Mouse (Mus musculus) intestine, postnatal 0 days (tissue): Measurements from ENCODE around the gene Krt90. TPM values are rescaled to one million over a fixed set of nuclear protein-coding genes. Genes with fewer than 3 reads are reported as not detected.

Experiments
- ATAC-seq: fragments of 200-750 bp; cut with Nextera tagmentation; 2 replicates; pipeline ENCODE4 v1.8.0; 2017; ENCODE audit warnings: mild to moderate bottlenecking, moderate TSS enrichment, moderate library complexity
- H3K27ac ChIP-seq: fragments of 300-500 bp; sonication (generic); 2 replicates; pipeline ENCODE4 v1.5.1; 2014; ENCODE audit warnings: mild to moderate bottlenecking, low read depth, low read length, moderate library complexity
- H3K27me3 ChIP-seq: fragments of 300-500 bp; sonication (generic); replicated peaks from 2 replicates; pipeline ENCODE4 v1.6.1; 2014; ENCODE audit warnings: low read length, mixed read lengths; ENCODE audit not compliant: control insufficient read depth, insufficient read depth
- H3K36me3 ChIP-seq: fragments of 300-500 bp; sonication (generic); 2 replicates; pipeline ENCODE4 v1.6.1; 2014; ENCODE audit warnings: mild to moderate bottlenecking, moderate library complexity; ENCODE audit not compliant: control insufficient read depth, insufficient read depth
- H3K4me1 ChIP-seq: fragments of 300-500 bp; sonication (generic); replicated peaks from 2 replicates; pipeline ENCODE4 v1.6.1; 2014; ENCODE audit warnings: antibody characterized with exemption, low read length, mixed read lengths; ENCODE audit not compliant: control insufficient read depth, insufficient read depth
- H3K4me2 ChIP-seq: fragments of 300-500 bp; sonication (generic); replicated peaks from 2 replicates; pipeline ENCODE4 v1.6.1; 2014; ENCODE audit warnings: low read depth, mild to moderate bottlenecking, moderate library complexity
- H3K4me3 ChIP-seq: fragments of 300-500 bp; sonication (generic); 2 replicates; pipeline ENCODE4 v1.5.1; 2014; ENCODE audit warnings: low read depth, low read length
- H3K9ac ChIP-seq: fragments of 300-500 bp; sonication (generic); 2 replicates; pipeline ENCODE4 v1.6.1; 2014; ENCODE audit warnings: mild to moderate bottlenecking, low read depth, low read length
- H3K9me3 ChIP-seq: fragments of 300-500 bp; sonication (generic); 2 replicates; pipeline ENCODE4 v1.6.1; 2016; ENCODE audit warnings: mixed run types; ENCODE audit not compliant: control insufficient read depth
- CTCF ChIP-seq: sonication (generic); IDR thresholded peaks from 2 replicates; pipeline ENCODE4 v1.5.1; 2016; ENCODE audit warnings: low read depth, mild to moderate bottlenecking, control low read depth, antibody characterized with exemption, moderate library complexity
- WGBS: fragments of 180-500 bp; shearing (Covaris S2); extraction: QIAGEN DNeasy Blood & Tissue Kit; methylation state at CpG from one replicate; pipeline ENCODE4 v1.1.7; 2014; 5-methylcytosine and 5-hydroxymethylcytosine counted together
- polyA plus RNA-seq: library from polyadenylated mRNA; unstranded; fragments of >200 nt; fragmentation: Nextera tagmentation; extraction: Ambion mirVana; gene quantifications from 2 replicates; pipeline ENCODE4 v1.2.1, GENCODE M21; 2015

Krt90 gene
- polyA plus RNA-seq, 1 experiment from 2014 or later, result 0.20 TPM

GRCm38 (mm10) chr15:101550567-101550966 is 12.2 kb downstream of the Krt90 start, which contains the start of gene Krt82:
Gene Krt82, minus strand, starts transcription at chr15:101550667.
- ATAC-seq, result no peak
- WGBS, result 83% methylated on average over 7 of the region's 7 CpGs

DNA sequence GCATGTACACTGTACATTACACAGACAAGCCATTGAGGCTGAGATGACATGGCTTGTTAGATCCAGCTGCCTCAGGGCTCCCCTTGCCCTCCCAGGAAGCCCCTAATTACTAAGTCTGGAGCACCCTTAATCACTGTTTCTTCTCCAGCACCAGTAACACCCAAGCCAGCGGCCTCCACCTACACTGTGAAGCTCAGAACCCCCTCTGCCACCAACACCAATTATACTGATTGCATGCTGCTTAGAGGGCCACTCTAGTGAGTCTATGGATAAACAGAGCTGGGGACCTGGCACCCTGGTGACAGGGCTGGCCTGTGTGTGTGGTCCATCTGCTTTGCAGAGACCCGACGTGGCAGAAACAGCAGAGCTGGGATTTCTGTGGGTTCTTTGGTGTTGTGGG is 18.3 kb downstream of the Krt90 start:
- TF ChIP-seq CTCF, result no peak
- 69% methylated on average over 3 of the region's 3 CpGs for WGBS
- Histone ChIP-seq H3K9ac (no peak overlapping the region), H3K4me2 (no peak overlapping the region), H3K36me3 (no peaks in the 10 kb centered on the region), H3K27me3 (no peaks in the 10 kb centered on the region), H3K27ac (no peak overlapping the region), H3K4me3 (no peak overlapping the region), H3K9me3 (no peaks in the 10 kb centered on the region), H3K4me1 (no peaks in the 10 kb centered on the region)
- no peak for ATAC-seq

More at GRCm38 (mm10) chr15:101550567-101550966, 12.2 kb downstream of the Krt90 start, which contains the start of gene Krt82:
- no peak within 1 kb of the TSS for H3K4me3 ChIP-seq
- H3K27me3 ChIP-seq, result no peaks in the 10 kb centered on the region; the same call in 1 of the 2 replicates
- no peaks in the 10 kb centered on the region for H3K36me3 ChIP-seq
- no peak within 1 kb of the TSS for H3K4me2 ChIP-seq
- H3K27ac ChIP-seq, result no peak within 1 kb of the TSS
- no peaks in the 10 kb centered on the region for H3K9me3 ChIP-seq
- H3K9ac ChIP-seq, result no peak within 1 kb of the TSS
- no peaks in the 10 kb centered on the region for H3K4me1 ChIP-seq
- no peak for TF ChIP-seq CTCF

DNA sequence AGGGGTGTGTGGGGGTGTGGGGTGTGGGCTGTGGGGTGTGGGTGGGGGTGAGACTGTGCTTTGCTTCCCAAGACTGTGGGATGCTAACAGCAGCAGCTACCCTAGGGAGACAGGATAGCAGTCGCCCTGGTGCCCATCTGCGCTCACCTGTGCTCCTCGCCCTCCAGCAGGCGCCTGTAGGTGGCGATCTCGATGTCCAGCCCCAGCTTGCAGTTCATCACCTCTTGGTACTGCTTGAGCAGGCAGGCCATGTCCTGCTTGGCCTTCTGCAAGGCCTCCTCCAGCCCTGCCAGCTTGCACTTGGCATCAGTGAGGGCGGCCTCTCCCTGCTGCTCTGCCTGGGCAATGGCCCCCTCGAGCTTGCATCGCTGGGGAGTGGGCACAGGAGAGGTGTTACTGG is 20.2 kb downstream of the Krt90 start:
- no peak overlapping the region for H3K4me2 ChIP-seq
- no peaks in the 10 kb centered on the region for H3K27me3 ChIP-seq
- H3K4me3 ChIP-seq, result no peak overlapping the region
- no peak for ATAC-seq
- H3K4me1 ChIP-seq, result no peaks in the 10 kb centered on the region
- no peak overlapping the region for H3K27ac ChIP-seq
- H3K9me3 ChIP-seq, result no peaks in the 10 kb centered on the region
- 58% methylated on average over 9 of the region's 9 CpGs for WGBS
- no peaks in the 10 kb centered on the region for H3K36me3 ChIP-seq
- H3K9ac ChIP-seq, result no peak overlapping the region
- TF ChIP-seq CTCF, result peak; percentile 43

DNA sequence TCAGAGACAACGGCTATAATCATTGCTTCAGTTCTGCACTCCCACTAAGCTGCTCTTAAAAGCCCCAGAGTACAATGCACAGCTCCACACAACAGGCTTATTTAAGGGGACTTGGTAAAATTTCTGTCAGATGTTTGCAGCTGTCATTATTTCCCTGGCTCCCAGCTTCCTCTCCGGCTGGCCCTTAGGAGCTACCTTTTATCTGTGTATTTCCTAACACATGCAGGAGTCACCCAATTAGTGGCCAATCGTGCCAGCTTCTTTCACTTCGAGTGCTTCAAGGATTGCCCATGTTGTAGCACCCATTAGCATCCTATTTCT is 24.2 kb downstream of the Krt90 start:
- Histone ChIP-seq H3K4me1 (no peaks in the 10 kb centered on the region), H3K36me3 (no peaks in the 10 kb centered on the region), H3K4me3 (no peak overlapping the region), H3K27ac (no peak overlapping the region), H3K4me2 (no peak overlapping the region), H3K9ac (no peak overlapping the region), H3K9me3 (no peaks in the 10 kb centered on the region), H3K27me3 (no peaks in the 10 kb centered on the region)
- 55% methylated on average over 4 of the region's 4 CpGs for WGBS
- TF ChIP-seq CTCF, result no peak
- ATAC-seq, result no peak

DNA sequence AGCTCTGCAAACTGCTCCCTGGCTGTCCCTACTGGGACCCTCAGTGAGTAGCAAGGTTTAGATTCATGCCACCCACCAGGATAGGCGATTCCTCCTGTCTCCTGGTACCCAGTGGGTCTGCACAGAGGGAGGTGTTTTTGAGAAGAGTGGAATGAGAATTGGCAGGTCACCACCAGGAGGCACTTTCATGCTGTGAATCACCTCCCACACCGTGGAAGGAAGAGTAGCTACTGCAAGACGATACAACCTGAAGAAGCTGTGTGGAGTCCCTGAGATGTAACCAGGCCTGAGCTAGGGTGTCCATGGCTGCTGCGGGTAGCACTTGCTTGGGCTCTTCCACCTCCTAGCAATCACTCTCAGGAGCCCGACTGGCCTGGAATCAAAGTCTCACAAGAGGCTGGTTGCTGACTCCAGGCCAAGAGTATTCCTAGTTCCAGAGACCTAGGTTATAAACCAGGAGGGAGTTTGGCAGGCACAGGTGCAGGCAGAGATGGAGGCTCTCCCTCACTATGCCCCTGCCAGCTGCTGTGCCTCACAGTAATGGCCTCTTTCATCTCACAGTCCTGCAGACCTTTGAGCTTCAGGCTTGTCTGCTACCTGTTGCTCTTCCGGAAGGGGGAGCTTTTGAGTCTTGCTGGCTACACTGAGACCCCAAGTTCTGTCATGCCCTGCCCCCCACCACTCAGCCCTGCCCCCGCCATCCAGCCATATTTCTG is 24.7 kb downstream of the Krt90 start:
- no peaks in the 10 kb centered on the region for H3K9me3 ChIP-seq
- no peaks in the 10 kb centered on the region for H3K27me3 ChIP-seq
- peak; percentile 53 for TF ChIP-seq CTCF
- peak; percentile 55 for ATAC-seq
- H3K9ac ChIP-seq, result no peak overlapping the region
- H3K27ac ChIP-seq, result no peak overlapping the region
- no peaks in the 10 kb centered on the region for H3K36me3 ChIP-seq
- no peaks in the 10 kb centered on the region for H3K4me1 ChIP-seq
- 34% methylated on average over 7 of the region's 7 CpGs for WGBS
- H3K4me2 ChIP-seq, result no peak overlapping the region
- H3K4me3 ChIP-seq, result no peak overlapping the region

DNA sequence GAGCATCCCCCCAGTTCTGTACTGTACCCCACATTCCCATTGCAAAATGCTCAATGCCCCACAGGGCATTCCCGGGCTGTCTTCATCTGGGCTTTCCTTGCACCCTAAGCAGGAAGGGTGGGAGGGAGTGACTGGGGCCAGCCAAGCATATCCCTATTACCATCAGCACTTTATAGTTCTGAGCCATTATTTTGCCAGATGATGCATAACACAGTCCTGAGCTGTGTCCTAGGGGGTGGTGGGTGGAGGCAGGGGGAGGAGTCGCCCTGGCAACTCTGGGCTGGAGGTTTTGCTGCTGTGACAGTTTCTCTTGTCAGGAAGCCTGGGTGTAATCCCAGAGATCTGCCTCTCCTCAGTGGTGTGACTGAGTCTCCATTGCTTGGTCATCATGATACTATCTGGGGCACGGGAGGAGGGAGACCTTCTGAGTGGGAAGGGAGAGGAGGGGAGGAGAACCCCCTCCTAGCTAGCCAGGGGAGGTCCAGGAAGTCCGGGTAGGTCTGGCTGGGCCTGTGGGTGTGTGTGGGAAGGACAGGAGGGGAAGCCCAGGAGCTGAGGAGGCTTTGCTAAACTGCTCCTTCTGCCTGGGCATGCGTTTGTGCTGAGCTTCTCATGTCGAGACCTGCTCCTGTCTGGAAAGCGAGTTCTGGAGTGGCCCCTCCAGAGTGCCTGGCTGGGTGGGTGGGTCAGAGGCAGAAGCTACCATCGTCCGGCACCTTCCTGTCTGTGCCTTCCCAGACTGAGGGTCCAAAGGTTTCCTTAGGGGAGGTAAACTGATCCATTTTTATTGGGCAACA is 26.5 kb downstream of the Krt90 start:
- ATAC-seq, result no peak
- H3K36me3 ChIP-seq, result no peaks in the 10 kb centered on the region
- no peak for TF ChIP-seq CTCF
- no peak overlapping the region for H3K9ac ChIP-seq
- H3K4me2 ChIP-seq, result no peak overlapping the region
- H3K27ac ChIP-seq, result no peak overlapping the region
- no peaks in the 10 kb centered on the region for H3K27me3 ChIP-seq
- no peaks in the 10 kb centered on the region for H3K4me1 ChIP-seq
- 52% methylated on average over 9 of the region's 9 CpGs for WGBS
- no peaks in the 10 kb centered on the region for H3K9me3 ChIP-seq
- H3K4me3 ChIP-seq, result no peak overlapping the region
